Mouse (Mus musculus): ENCODE measurements around the gene Stox2.
"Not testable (repeated sequence)": the region's sequence is repeated elsewhere in the genome, so short reads cannot be mapped to it uniquely, and the experiment has no call there.

The Stox2 gene

DNA sequence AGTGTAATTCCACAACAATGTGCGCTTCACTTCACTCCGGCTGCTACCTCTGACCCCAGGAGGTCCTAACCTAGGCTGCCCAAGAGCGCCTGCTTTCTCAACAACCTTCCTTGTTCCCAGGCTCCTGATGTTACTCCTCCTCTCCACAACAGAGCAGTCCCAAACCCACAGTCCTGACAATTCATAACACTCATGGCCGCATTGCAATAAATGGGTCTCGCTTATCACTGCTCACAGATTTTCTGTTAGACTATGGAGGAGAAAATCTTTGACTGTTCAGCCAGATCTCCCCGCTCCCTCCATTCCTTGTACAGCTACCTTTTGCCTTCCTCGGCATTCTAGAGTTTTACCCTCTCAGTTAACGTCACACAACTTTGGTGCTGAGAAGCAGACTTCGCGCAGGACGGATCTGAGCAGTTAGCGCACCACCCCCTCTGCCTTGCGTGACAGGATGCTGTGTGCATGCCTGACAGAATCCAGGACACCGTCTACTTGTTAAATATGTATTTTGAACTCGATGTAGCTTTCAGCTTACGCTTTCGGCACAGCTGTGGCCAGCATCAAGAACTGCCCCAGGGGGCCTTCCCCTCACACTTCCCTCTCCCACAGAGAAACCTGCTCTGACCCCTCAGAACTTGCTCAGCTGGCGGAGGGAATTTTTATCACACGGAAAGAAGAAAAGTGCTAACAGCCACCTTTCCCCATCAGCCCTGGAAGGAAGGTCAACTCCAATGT lies at the start of gene Stox2:
Gene Stox2 (minus strand): TSS at position 51 of the 735 bp plus-strand sequence.
- ATAC-seq (ENCODE audit: insufficient number of reproducible peaks, low FRiP score, low TSS enrichment), result no peak

- ATAC-seq (ENCODE audit: insufficient number of reproducible peaks, low FRiP score, low TSS enrichment), result no peak
These were observed 49.3 kb upstream of the Stox2 start for GRCm38 (mm10) chr8:47495428-47495827.

GRCm38 (mm10) chr8:47494602-47495153 lies 48.5 kb upstream of the Stox2 start:
- no peak for ATAC-seq (ENCODE audit: insufficient number of reproducible peaks, low FRiP score, low TSS enrichment)

DNA sequence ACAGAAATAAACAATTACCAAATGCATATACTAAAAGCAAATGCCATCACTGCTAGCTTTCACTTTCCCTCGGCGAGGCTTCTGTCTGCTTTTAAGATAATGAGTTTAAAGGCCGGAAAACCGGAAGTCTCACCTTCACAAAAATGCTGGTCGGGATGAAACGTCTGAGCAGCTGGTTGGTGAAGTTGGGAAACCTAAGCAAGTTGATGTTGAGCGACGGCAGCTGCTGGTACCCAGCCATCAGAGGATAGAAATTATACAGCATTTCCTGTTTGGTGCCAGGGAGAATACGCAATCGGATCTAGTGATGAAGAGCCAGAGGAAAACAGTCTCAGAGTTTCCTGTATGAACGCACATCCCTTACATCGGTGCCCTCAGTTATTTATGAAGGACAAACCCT lies 46.9 kb upstream of the Stox2 start:
- ATAC-seq (ENCODE audit: insufficient number of reproducible peaks, low FRiP score, low TSS enrichment), result no peak

- ATAC-seq (ENCODE audit: insufficient number of reproducible peaks, low FRiP score, low TSS enrichment), result no peak
These were observed 41.1 kb upstream of the Stox2 start for GRCm38 (mm10) chr8:47487231-47487630.

DNA sequence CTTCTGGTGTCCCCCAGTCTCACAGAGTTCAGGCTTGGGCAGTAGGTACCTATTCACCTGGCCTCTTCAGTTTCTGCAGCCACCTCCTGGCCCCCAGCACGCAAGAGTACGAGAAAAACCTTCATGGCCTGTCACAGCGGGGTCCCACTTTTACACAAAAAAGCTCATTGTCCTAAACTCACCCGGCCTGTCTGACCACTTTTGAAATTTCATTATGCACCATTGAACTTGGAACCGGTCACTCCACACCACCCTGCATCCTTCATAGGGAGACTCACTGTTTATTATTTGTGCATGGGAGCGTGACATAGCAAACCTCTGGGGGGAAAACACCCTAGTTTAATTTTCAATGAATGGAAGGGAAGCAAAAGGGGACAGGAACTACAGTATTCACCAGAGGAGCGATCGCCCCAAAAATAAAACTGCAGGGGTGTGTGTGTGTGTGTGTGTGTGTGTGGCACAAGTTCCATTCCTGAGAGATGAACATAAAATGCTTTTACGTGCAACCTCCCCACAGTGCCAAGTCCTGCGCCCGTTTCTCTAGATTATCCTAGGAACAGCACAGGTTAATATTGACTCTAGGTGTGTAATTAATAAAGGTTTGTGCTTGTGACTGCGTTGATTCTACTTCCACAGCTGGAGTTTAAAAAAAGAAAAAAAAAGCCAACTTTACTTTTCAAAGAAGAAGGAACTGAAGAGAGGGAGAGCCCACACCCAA lies 36.4 kb upstream of the Stox2 start:
- no peak for ATAC-seq (ENCODE audit: insufficient number of reproducible peaks, low FRiP score, low TSS enrichment)

DNA sequence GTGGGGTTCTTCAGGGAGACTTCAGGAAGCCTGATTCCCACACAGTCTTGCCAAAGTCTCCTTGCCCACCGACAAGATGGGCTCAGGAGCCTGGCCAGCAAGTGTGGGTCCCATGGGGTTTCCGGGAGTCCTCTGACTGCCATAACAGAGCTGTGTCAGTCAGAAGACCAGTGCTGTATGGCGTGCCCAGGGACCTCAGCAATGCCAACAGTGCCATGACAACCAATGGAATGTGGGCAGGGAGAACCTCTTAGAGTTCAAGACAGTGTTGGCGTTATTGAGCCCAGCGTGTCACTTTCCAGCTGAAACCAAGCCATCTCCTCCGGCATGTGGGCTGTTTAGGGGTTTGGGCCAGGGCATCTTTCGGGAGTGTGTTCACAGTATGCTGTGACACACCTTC lies 33.9 kb upstream of the Stox2 start:
- ATAC-seq (ENCODE audit: insufficient number of reproducible peaks, low FRiP score, low TSS enrichment), result no peak

GRCm38 (mm10) chr8:47461650-47462049 lies 15.5 kb upstream of the Stox2 start:
- ATAC-seq (ENCODE audit: insufficient number of reproducible peaks, low FRiP score, low TSS enrichment), result no peak

DNA sequence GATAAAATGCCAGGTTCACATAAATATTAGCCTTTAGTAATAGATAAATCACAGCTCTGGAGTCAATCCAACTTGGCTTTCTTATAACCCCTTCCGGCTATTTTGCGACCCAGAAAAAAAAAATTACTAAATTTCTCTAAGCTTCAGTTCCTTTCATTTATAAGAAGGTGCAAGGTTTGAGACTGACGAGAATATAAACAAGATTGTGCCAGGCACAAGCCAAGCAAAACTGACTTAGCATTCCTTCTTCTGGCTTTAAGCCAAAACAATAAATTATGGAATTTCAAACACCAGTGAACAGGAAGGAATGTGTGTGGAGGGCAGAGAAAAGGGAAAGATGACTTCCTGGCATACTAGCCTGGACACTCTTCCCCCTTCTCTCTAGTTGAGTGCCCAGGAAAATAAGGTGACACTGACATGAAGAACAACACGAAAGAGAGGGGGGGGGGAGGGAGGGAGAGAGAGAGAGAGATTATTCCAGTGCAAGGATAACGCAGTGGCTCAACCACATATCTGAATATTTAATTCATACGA lies 13.1 kb upstream of the Stox2 start:
- no peak for ATAC-seq (ENCODE audit: insufficient number of reproducible peaks, low FRiP score, low TSS enrichment)

DNA sequence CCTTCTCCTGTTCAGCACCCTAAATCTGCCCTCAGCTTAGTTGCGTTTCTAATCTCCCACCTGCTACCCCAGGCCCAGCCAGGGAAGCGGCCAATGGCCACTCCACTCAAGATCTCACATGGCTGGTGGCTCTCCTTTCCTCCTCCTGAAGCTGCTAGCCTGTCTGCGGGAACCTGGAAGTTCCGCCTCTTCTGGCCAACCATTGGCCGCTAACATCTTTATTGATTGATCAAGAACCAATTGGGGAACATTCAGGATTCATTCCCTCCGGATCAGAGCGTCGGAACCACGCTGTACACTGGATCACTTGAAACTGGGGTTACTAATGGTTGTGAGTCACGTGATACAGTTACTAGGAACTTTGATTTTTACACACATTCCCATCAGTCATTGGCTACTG lies 12.4 kb upstream of the Stox2 start:
- ATAC-seq (ENCODE audit: insufficient number of reproducible peaks, low FRiP score, low TSS enrichment), result no peak

DNA sequence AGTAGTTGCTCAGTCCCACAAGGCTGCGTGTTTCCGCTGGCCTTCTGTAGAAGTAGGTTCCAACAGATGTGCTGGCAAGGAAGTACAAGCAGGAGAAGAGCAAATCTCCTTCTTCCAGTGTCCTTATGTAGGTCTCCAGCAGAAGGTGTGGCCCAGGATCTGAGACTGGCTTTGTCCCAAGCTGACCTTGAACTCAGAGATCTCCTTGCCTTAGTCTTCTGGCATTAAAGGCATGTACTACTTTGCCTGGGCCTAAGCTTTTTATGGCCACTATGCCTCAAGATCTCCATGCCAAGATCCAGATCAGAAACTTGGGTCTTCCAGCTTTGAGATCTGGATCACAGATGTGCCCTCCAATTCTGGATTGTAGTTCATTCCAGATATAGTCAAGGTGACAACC lies 3.0 kb upstream of the Stox2 start:
- not testable (repeated sequence) for ATAC-seq (ENCODE audit: insufficient number of reproducible peaks, low FRiP score, low TSS enrichment)

DNA sequence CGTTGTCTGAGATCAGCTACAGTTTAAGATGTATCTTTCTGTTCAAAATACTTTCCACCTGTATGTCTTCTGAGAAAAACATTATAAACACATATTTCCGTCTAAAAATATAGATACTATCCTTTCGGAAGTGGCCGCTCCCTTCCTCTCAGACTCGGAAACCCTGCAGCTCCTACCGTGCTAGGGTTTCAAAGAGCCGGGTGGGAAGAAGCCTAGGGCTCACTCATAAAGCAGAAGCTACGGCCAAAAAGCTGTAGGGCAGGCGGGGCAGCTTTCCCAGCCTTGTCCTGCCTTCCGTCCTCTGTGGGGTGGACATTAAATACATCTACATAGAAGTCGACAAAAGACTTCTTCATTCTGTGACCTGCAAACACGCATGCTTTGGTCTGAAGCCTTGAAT lies 6.9 kb downstream of the Stox2 start:
- ATAC-seq (ENCODE audit: insufficient number of reproducible peaks, low FRiP score, low TSS enrichment), result no peak

GRCm38 (mm10) chr8:47437976-47438375 lies 8.2 kb downstream of the Stox2 start:
- ATAC-seq (ENCODE audit: insufficient number of reproducible peaks, low FRiP score, low TSS enrichment), result no peak

- no peak for ATAC-seq (ENCODE audit: insufficient number of reproducible peaks, low FRiP score, low TSS enrichment)
These were observed 10.3 kb downstream of the Stox2 start for GRCm38 (mm10) chr8:47435861-47436260.

DNA sequence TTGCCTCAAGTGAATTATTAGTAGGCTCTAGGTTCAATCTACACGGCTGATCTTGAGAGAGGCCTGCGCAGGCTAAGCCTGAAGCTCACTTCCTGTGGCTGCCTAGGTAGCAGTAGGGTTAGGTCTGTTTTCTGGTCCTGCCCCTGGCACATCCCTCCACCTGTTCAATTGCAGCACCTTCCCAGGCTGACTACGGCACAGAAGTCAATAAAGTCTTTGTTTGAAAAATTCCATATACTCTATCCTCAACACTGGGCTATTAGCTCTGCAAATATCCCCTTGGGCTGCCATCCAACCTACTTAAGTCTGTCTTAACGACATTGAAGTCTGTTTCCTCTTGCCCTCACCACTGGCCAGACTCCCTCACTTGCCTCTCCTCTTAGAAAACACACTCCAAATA lies 10.8 kb downstream of the Stox2 start:
- no peak for ATAC-seq (ENCODE audit: insufficient number of reproducible peaks, low FRiP score, low TSS enrichment)

DNA sequence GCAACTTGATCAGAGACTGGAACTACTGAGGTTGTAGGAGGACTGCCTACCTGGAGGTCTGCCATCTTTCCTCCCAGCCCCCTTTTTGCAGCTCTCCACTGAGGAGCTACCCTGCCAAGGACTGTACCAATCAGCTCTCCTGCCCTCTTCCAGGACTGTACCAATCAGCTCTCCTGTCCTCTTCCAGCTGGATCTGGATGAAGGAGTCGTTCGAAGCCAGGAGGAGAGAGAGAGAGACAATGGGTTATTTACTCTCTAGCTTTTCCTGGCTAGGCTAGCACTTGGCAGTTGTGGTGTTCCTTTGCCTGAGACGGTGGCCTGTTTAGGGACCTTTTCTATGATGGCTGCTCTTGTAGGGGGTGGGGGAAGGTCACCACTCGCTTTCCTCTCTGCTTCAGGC lies 14.9 kb downstream of the Stox2 start:
- ATAC-seq (ENCODE audit: insufficient number of reproducible peaks, low FRiP score, low TSS enrichment), result 0 out of 2 replicates have a peak, but pooled peaks have one; percentile 28

- ATAC-seq (ENCODE audit: insufficient number of reproducible peaks, low FRiP score, low TSS enrichment), result not testable (repeated sequence)
These were observed 32.0 kb downstream of the Stox2 start for GRCm38 (mm10) chr8:47414258-47414525.

GRCm38 (mm10) chr8:47413524-47414257 lies 32.5 kb downstream of the Stox2 start:
- no peak for ATAC-seq (ENCODE audit: insufficient number of reproducible peaks, low FRiP score, low TSS enrichment)

DNA sequence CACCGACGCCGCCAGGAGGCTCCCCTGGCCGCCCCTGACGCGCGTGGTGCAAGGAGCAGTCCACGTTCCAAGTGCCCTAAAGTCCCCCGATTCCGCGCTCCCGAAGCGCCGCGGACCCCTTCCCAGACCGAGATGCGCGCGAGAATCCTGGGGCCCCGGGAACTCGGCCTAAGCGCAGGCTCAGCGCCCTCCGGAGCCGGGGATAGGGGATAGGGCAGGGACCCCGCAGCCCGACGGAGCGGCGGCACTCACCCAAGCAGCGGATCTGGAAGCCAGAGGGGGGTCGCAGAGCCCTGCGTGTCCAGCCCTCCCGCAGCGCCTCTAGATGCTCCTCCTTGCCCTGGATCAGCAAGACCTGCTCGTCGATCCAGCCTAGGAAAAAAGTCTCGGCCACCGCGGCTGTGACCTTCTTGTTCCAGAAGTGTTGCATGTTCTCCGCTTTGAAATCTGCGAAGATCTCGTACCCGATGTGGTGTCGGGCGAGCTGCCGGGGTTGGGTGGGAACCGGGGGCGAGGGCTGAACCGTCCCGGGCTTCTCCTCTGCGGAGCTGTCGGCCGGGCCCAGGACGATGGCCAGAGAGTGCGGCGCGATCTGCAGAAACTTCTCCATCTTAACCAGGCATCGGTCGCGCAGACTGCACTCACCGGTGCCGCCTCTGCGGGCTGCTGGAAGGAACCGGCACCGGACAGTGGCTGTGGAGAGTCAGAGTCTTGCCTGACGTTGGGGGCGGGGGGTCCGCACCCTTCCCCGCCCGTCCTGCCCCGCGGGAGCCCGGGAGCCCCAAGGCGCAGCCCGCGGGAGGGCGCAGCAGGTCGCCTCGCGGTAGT lies 33.3 kb downstream of the Stox2 start:
- ATAC-seq (ENCODE audit: insufficient number of reproducible peaks, low FRiP score, low TSS enrichment), result no peak
